Mouse (Mus musculus): ENCODE measurements around the gene Tenm3. TPM values are rescaled to one million over a fixed set of nuclear protein-coding genes. Genes with fewer than 3 reads are reported as not detected.

Tenm3 gene
- total and polyA plus RNA-seq, 3 experiments: 0.03 to 0.08 (median 0.07) TPM

DNA sequence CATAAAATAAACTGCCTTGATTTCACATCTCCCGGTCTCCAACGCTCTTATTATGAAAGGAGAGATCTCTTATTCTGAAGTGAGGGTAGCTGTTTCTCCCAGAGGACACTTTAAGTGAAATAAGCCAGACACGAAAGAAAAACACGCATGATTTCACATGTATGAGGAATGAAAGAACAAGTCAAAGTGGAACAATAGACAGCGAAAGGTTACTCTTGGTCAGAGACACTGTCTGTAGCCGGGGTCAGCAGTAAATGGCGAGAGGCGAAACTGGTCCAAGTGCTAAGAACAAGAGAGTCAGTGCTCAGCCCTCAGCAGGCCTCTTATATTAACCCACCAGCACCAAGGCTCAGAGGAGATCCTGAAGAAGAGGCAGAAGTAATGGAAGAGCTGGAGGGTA lies 302.9 kb downstream of the Tenm3 start:
- in situ Hi-C loops (cut with MboI; ENCODE audit: low pct_ligation_motif_present, low pct_unique_long_range_greater_than_20kb, low sequenced_read_pairs): loop anchor here (25.0 kb wide), 1 partner anchor 329 kb away; no protein-coding TSS in a partner anchor
- dilution Hi-C loops (cut with MboI; ENCODE audit: extremely low pct_ligation_motif_present, extremely low pct_unique_long_range_greater_than_20kb, low sequenced_read_pairs): no loop called here
- H3K4me3 ChIP-seq (replicated peaks in 1 of 3; ENCODE audit: low read depth in 2 of 3, low read length in 2 of 3, poor library complexity in 1 of 3): no peak overlapping the region

GRCm38 (mm10) chr8:48535833-48536232 lies 307.9 kb downstream of the Tenm3 start:
- H3K9ac ChIP-seq (ENCODE audit: insufficient read depth, low read depth): no peak overlapping the region
- TF ChIP-seq E2F4 (IDR thresholded peaks at IDR 0.05; ENCODE audit: insufficient replicate concordance, low read depth, low read length) (no peak), MAZ (IDR thresholded peaks at IDR 0.05; ENCODE audit: low read depth, low read length) (no peak), JUND (conservative IDR thresholded peaks at IDR 0.05; ENCODE audit: low read depth, low read length) (no peak), SMC3 (IDR thresholded peaks at IDR 0.05; ENCODE audit: low read depth, low read length) (no peak), NELFE (IDR thresholded peaks at IDR 0.05; ENCODE audit: low read depth, low read length) (no peak), MXI1 (IDR thresholded peaks at IDR 0.05; ENCODE audit: low read depth, low read length) (no peak), JUN (IDR thresholded peaks at IDR 0.05; ENCODE audit: insufficient read depth, low read depth, low read length) (no peak), ZNF384 (IDR thresholded peaks at IDR 0.05; ENCODE audit: low read depth, low read length) (no peak), RCOR1 (conservative IDR thresholded peaks at IDR 0.05; ENCODE audit: low read depth, low read length) (no peak), NRF1 (IDR thresholded peaks at IDR 0.05; ENCODE audit: low read depth, low read length) (no peak), USF2 (conservative IDR thresholded peaks at IDR 0.05; ENCODE audit: low read depth, low read length) (no peak), EP300 (IDR thresholded peaks at IDR 0.05; ENCODE audit: low read length) (no peak)
- H3K36me3 ChIP-seq (replicated peaks in 1 of 2; ENCODE audit: control insufficient read depth in 1 of 2, insufficient read depth in 1 of 2, low read length in 1 of 2): no peaks in the 10 kb centered on the region
- H3K27me3 ChIP-seq (replicated peaks): no peaks in the 10 kb centered on the region
- H3K27ac ChIP-seq (ENCODE audit: insufficient read depth, low read depth): no peak overlapping the region
- H3K9me3 ChIP-seq (replicated peaks; ENCODE audit: low read length): peaks cover 51% of the 10 kb centered on the region
- dilution Hi-C loops (cut with MboI; ENCODE audit: extremely low pct_ligation_motif_present, extremely low pct_unique_long_range_greater_than_20kb, low sequenced_read_pairs) (no loop called here), in situ Hi-C loops (cut with MboI; ENCODE audit: low pct_ligation_motif_present, low pct_unique_long_range_greater_than_20kb, low sequenced_read_pairs) (loop anchor here (25.0 kb wide), 1 partner anchor 324 kb away; no protein-coding TSS in a partner anchor)
- no peak overlapping the region for H3K4me3 ChIP-seq (replicated peaks in 1 of 3; ENCODE audit: low read depth in 2 of 3, low read length in 2 of 3, poor library complexity in 1 of 3)
- H3K79me2 ChIP-seq (replicated peaks; ENCODE audit: control insufficient read depth, extremely low read depth, insufficient read depth, poor library complexity, severe bottlenecking): no peaks in the 10 kb centered on the region
- no peak overlapping the region for H3K4me2 ChIP-seq (ENCODE audit: insufficient read depth, low read depth, poor library complexity, severe bottlenecking)
- no peaks in the 10 kb centered on the region for H3K4me1 ChIP-seq (ENCODE audit: control insufficient read depth in 1 of 2, insufficient read depth in 2 of 2)
- DNase-seq (ENCODE audit: extremely low read depth): no peak

More for the DNA sequence above, 302.9 kb downstream of the Tenm3 start:
- no peaks in the 10 kb centered on the region for H3K27me3 ChIP-seq (replicated peaks)
- DNase-seq (ENCODE audit: extremely low read depth): no peak
- H3K27ac ChIP-seq (ENCODE audit: insufficient read depth, low read depth): no peak overlapping the region
- no peaks in the 10 kb centered on the region for H3K36me3 ChIP-seq (replicated peaks in 1 of 2; ENCODE audit: control insufficient read depth in 1 of 2, insufficient read depth in 1 of 2, low read length in 1 of 2)
- no peaks in the 10 kb centered on the region for H3K79me2 ChIP-seq (replicated peaks; ENCODE audit: control insufficient read depth, extremely low read depth, insufficient read depth, poor library complexity, severe bottlenecking)
- no peak overlapping the region for H3K9ac ChIP-seq (ENCODE audit: insufficient read depth, low read depth)
- no peak overlapping the region for H3K4me2 ChIP-seq (ENCODE audit: insufficient read depth, low read depth, poor library complexity, severe bottlenecking)
- H3K9me3 ChIP-seq (replicated peaks; ENCODE audit: low read length): peaks cover 61% of the 10 kb centered on the region
- TF ChIP-seq NELFE (IDR thresholded peaks at IDR 0.05; ENCODE audit: low read depth, low read length) (no peak), ELF1 (IDR thresholded peaks at IDR 0.05; ENCODE audit: low read depth, low read length) (no peak), E2F4 (IDR thresholded peaks at IDR 0.05; ENCODE audit: insufficient replicate concordance, low read depth, low read length) (no peak), MAFK (IDR thresholded peaks at IDR 0.05; ENCODE audit: insufficient replicate concordance, low read length) (no peak), USF1 (IDR thresholded peaks at IDR 0.05; ENCODE audit: low read depth, low read length) (no peak), ZKSCAN1 (IDR thresholded peaks at IDR 0.05; ENCODE audit: borderline replicate concordance, low read depth, low read length) (no peak), IRF4 (IDR thresholded peaks at IDR 0.05; ENCODE audit: low read depth, low read length) (no peak), MEF2A (IDR thresholded peaks at IDR 0.05; ENCODE audit: borderline replicate concordance, low read depth, low read length) (no peak), TBP (conservative IDR thresholded peaks at IDR 0.05; ENCODE audit: low read depth, low read length) (no peak)
- no peaks in the 10 kb centered on the region for H3K4me1 ChIP-seq (ENCODE audit: control insufficient read depth in 1 of 2, insufficient read depth in 2 of 2)

Measured in CH12.LX (cell line).